Mouse (Mus musculus) CD4-positive, CD25-positive, alpha-beta regulatory T cell, adult 2 months (primary cell): ENCODE results near the gene Ccnl2.

ENCODE experiments used
- DNase-seq: peaks from one replicate; pipeline ENCODE4 v3.0.0-alpha.2; 2012; ENCODE audit warnings: low read depth, low spot score

The Ccnl2 gene

DNA sequence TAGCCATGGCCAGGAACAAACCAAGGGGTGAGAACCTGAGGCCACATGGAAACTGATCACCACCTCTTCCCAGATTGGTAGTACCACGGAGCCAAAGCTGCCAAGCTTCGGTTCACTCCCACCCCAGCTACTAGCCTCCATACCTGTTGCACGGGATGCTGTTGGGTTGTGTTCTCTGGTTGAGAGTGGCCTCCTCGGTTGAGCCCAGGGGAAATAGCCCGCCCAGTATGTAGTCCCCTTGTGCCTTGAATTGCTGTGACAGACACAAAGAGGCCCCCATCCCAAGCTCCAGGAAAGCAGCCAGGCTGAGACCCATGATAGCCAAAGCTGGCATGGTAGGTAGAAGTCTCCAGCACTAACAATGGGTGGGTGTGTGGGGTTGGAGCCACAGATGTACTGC lies 50.7 kb downstream of the Ccnl2 start, which contains the start of gene Tas1r3:
Gene Tas1r3 (minus strand): TSS at position 362 of the 400 bp plus-strand sequence.
- DNase-seq: no peak

DNA sequence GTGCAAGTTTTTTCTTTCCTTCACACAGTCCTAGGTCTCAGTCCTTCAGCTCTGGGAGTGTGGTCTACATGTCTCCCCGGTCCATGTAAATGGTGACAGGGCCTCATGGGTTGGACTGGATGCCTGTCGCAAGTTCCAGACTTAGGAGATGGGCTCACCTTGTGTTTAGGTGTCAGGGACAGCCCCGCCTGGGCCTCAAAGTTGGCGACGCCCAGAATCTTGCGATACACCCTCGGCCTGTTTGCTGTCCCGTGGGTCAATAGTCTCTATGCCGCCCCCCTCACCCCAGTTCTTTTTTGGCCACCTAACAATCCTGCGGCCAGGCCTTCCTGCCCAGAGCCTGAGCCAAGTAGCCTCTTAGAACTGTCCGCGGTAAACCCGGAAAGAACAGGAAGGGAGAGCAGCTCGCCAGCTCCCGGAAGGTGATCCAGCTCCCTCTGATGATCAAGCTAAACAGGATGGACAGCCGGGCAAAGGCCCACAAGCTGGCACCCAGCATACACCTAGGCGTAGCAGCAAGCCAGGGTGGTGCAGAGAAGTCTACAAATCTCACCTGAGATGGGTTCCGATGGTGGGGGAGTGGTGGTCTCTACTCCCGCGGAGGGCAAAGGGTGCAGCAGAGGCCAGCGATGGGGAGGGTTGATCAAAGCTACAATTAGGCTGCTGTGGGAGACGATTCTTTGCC lies 56.5 kb downstream of the Ccnl2 start:
- DNase-seq: peak; percentile 20

DNA sequence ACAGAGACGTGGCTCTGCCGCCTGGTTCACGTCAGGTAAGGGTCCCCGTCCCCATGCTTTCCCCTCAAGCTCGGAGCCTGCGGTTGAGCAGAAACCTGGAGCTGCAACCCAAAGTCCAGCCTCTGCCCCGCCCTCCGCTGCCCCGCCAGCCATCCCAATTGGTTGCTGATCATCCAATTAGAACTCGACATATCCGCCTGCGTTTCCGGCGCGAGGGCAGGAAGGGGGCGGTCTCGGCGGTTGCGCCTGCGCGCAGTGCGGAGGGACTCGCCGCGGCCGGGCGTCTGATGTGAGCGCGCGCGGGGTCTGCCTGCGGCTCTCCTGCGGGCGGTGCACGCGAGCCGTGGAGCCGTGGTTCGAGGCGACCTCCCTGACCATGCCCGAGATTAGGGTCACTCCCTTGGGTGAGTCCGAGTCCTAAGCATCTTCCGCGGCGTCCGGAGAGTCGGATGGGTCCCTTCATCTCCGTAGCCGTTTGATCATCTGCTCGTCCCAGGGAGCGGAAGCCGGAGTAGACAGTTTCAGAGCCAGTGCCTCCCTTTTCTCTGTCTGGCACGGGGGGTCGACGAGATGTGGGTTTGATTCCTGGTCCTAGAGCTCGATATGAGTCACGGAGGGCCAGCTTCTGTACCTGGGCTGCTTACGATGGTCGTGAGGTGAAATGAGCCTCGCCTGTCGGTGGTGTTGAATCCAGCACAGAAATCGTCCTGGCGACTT lies 57.2 kb downstream of the Ccnl2 start, which contains the start of the genes Cptp and Ints11:
Gene Cptp (minus strand): TSS at position 124 of the 717 bp plus-strand sequence.
Gene Ints11 (plus strand): TSS at position 230 of the 717 bp plus-strand sequence.
- DNase-seq: peak; percentile 97

DNA sequence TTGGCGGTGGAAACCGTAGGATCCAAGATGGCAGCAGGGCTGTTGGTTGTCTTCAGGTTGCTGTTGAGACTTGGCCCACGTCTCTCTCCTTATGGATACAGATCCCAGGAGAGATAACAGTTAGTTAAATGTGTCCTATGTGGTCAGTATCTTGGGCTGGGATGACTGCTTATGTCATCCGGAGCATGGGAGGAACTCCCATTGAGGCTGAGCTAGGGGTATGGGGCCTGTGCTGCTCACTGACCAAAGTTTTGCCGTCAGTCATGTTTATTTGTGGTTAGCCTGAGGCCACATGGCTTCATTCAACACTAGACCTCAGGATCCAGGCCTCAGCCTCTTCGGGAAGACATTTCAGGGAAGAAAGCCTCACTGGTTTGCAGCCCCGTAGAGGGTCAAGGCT lies 59.1 kb downstream of the Ccnl2 start:
- no peak for DNase-seq
